Mouse (Mus musculus): ENCODE measurements around the gene Kcnmb1.

Kcnmb1 gene

DNA sequence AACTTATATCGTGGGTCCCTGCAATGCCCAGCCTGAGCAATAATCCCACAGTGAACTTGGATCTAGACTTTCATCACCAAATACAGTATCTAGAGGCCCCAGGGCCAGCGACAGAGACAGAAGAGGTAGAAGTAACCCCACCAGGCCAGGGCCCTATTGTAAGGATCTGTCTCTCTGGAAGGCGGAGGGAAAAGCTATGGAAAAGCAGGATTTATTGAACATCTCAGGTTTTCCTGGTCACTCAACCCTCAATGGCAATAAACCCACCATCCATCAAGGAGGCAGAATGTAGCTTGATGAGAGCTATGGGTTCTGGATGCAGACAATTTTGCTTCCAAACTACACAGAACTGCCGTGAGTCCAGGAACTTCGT lies 39.8 kb downstream of the Kcnmb1 start:
- no peak for DNase-seq

DNA sequence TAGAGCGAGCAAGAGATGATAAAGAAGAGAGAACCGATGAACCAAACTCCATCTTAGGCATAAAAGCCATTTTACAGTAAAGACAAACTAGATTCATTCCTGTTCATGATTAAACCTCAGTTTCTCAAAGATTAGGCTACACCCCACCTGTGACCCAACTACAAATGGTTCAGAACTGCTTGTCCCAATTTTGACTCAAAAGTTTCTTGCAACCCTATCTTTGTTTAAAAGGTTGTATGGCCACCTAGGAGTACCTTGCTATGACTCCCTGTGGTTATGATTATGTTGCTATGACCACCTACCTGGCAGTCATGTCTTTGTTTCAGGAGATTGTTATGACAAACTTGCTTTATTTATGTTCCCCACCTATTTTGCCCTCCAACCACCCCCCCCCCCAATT lies 44.8 kb downstream of the Kcnmb1 start:
- no peak for DNase-seq

DNA sequence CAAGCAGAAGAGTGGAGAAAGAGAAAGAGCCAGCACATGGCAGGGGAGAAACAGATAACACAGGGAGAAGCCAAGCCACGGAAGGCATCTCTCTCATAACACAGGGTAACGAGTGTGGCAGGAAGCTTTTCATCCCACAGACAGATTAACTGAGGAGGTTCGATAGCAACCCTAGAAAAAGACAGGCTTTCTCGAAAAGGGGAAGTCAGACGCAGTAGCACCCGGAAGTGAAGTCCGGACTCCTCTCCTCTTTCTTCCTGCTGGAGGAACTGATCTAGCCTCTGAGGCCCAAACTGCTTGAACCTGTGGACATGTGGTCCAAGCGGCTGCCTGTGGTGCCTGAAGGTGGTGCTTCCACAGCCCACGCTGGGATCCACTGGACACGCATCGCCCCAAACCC lies 45.4 kb downstream of the Kcnmb1 start:
- DNase-seq: peak; percentile 11

DNA sequence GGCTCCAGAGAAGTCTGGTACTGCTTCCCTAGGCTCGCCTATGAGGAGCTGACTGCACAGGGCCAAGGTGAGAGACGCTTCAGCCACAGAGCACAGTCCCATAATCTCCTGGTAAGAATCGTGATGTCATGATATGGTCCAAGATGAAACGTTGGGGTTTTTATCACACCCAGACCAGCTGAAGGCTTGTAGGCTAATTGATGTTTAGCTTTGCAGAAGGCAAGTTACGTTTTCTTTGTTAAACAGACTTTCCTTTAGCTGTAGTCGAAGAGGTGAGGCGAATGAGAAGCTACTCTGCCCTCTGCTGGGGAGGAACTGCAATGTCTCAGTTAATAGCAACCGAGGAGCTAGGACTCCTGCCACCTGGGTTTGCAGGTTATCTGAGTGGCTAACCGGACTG lies 45.9 kb downstream of the Kcnmb1 start:
- peak; percentile 51 for DNase-seq

DNA sequence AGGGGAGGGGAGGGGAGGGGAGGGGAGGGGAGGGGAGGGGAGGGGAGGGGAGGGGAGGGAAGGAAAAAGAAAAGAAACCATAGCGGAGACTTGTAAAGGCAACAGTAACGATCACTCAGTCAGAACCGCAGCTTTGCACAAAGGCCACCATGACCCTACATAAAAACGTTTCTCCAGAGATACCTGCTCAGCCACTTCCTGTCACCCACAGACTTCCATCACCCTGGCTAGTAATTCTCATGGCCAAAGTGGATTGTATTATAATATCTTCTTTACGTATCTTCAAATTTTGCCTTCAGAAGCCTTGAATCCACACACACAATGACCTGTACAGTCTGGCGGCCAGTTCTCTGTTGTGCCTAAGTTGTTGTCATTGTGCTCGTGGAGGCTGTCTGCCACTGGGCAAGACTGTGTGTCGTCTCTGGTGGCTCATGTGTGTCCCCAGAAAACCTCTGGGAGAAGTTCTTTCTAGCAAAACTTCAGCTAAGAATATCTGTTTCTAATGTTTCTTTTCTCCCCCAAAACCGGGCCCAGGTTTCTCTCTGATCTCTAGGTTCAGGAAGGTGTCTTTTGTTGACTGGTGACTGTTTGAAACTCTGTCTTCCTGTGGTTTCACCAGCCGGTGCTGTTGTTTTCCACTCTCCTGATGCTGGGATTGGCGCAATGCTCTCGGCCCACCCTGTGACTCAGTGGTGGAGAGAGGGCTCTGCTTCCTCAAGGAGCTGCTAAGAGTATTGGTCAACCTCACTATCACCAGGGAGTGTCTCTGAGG lies 46.7 kb downstream of the Kcnmb1 start:
- no peak for DNase-seq

DNA sequence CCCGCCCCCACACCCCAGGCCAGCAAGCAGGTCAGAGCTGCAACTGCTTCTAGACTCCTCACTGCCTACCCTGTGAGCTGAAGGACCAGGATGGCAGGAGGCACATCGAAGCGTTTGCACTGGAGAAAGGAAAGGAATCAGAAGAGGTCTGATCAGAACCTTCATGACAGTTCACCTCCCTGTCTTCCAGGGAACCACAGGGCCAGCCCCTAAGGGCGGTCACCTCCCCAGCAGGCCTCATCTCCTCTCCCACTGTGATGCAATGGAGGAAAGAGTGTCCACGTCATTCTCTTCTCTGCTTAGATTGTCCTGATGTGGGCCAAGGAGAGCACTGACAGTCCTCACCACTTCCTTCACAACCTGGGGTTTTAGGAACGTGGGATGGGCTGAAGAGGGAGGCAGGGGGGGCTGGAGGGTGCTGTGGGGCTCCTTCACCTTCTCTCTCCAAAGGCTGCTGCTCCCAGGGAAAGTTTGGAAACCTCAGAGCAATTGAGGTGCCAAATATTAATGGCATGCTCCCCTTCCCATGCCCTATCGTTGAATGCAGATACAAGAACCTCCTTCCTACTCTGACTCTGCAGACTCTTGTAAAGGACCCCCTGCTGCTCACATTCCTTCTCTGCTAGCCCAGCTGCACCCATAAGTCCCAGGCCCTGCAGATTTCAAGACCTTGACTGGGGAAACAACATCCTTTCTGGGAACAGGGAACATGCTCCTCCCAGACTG lies 47.5 kb downstream of the Kcnmb1 start:
- no peak for DNase-seq

DNA sequence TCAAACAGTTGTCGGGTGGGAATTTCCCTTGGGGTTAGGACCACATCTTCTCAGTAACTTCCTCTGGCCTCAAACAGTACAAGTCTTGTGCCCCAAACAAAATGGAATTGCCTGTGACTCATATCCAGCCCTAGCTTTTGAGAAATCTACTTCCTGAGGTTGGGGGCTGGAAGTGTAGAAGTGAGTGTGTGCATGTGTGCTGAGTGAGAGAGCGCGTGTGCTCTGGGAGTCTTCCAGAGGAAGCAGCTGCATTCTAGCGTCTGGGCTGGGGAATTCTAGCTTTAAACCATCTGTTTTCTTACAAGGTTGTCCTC lies 48.0 kb downstream of the Kcnmb1 start:
- DNase-seq: peak; percentile 17

DNA sequence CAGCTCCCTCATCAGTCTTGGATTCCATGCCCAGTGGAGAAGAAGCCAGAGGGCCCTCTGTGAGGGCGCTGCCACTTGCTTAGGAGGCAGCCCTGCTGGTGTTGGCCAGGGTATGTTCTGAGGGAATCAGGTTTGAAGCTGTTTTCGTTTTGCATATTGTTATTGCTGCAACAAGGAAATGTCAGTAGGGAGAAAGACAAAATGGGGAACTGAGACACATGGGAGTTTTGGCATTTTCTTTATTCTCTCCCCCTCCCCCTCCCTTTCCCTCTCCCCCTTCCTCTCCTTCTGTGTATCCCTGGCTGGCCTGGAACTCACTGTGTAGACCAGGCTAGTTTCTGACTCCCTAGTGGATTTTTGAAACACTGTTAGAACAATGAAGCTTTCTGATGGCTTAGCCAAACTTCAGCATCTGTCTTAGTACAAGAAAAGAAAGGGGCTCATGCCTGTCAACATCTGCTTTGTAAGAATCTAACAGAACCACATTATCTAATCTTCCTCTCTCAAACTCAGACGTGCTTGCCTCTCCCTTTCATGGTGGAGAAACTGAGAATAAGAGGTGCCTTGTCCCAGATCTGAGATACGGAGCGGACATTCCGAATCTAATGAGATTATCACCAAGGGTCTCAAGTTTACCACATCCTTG lies 49.3 kb downstream of the Kcnmb1 start:
- no peak for DNase-seq
